Mouse (Mus musculus) lung, postnatal 25 days (tissue): ENCODE results near the gene Kank3.

ENCODE experiments used
- DNase-seq: peaks from one replicate; pipeline ENCODE4 v3.0.0; 2022; ENCODE audit warnings: low spot score

The Kank3 gene

DNA sequence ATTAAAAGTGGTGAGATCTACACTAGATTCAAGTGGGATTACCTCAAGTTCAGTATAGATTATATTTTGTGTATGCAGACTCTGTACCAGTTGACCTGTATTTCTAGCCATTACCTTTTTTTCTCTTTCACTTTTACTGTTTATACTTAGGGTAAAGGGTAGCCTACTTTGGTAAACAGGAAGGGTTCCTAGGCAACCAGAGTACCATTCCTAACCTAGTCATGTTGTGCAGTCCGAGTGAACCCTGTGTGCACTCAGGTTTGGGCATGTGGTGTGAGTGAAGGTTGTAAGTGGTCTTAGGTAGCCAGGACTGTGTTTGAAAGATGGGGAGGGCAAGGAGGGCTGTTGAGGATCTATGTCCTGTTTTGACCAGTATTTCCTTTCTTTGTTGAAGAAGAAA lies 41.0 kb downstream of the Kank3 start:
- no peak for DNase-seq

DNA sequence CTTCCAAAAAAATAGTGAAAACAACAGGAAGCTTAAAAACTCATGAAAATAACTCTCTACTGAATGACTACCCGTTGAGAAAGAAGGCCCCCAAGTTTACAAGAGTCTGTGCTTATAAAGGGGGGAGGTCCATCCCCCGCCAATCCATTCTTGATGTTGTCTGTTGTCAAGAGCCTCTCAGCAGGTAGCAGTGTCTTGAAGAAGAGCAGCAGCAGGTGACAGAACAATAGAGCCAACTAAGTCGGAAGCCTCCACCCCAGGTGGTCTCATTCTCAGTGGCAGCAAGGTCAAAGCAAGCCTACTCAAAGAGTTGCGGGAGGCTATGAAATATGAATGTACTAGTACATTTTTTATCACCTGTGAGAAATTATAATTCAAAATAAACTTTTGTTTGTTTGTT lies 47.5 kb downstream of the Kank3 start:
- no peak for DNase-seq

DNA sequence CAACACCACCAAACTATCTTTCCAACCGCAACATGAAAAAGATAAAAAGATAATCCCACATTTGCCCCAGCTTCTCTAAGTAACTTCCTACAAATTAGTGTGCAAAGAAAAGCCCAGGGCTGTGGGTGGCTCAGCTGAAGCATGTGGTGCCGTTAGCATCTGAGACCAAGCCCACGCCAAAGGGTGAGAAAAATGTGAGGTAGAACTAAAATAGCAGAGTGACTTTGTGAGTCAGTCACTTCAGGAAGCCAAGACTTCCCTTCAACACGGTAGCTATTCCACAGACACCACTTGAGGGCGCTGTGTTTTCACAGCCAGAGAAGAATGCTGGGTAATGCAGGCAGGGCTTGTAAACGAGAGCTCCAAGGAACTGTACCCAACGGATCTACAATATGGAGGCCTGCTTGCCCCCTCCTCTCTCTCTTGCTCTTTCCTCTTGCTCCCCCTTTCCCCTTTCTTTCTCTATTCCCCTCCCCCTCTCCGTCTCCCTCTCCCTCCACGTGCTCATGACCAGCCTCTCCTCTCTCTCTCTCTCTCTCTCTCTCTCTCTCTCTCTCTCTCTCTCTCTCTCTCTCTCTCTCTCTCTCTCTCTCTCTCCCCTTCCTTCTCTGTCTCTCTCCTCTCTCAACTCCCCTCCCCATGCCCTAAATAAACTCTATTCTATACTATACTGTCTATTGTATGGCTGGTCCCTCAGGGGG lies 55.2 kb downstream of the Kank3 start:
- DNase-seq = peak; percentile 60
